Mouse (Mus musculus) thymus, postnatal 14 days (tissue): ENCODE data around the gene Gm48551.

Source experiments
- DNase-seq: peaks from one replicate; pipeline ENCODE4 v3.0.0; 2021

The Gm48551 gene

GRCm38 (mm10) chr10:81432169-81432867, 48.1 kb downstream of the Gm48551 start:
- DNase-seq: no peak

GRCm38 (mm10) chr10:81432868-81433262, 48.6 kb downstream of the Gm48551 start:
- peak; percentile 94 for DNase-seq

DNA sequence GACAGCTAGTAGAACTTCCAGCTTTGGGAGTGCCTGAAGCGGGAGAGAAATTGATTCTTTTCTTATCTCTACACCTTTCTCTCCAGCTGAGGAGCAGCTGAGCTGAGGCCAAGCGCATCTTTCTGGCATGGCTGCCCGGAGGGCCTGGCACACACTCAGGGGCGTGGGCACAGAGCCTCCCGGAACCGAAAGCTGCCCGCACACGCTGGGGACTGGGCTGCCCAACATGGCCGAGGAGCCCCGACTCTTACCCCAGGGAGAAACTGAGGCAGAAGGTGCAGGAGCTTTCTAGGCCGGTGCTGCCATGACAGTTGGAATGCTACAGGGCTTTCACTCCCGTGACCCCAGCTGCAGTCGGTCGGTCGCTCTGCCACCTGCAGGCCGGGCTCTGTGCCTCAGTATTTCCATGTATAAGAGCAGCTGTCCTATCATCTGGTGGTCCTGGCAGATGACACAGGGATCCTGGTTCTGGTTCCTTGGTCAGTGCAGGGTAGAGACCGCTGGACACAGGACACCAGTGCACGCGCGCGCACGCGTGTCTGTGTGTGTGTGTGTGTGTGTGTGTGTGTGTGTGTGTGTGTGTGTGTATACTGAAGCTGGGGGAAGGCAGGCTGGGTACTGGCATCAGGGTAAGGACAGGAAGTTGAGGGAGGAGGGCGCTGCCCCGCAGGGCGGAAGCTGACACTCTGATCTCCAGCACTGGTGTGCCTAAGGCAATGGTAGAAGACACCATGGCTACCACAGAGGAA, 49.4 kb downstream of the Gm48551 start:
- peak; percentile 69 for DNase-seq

DNA sequence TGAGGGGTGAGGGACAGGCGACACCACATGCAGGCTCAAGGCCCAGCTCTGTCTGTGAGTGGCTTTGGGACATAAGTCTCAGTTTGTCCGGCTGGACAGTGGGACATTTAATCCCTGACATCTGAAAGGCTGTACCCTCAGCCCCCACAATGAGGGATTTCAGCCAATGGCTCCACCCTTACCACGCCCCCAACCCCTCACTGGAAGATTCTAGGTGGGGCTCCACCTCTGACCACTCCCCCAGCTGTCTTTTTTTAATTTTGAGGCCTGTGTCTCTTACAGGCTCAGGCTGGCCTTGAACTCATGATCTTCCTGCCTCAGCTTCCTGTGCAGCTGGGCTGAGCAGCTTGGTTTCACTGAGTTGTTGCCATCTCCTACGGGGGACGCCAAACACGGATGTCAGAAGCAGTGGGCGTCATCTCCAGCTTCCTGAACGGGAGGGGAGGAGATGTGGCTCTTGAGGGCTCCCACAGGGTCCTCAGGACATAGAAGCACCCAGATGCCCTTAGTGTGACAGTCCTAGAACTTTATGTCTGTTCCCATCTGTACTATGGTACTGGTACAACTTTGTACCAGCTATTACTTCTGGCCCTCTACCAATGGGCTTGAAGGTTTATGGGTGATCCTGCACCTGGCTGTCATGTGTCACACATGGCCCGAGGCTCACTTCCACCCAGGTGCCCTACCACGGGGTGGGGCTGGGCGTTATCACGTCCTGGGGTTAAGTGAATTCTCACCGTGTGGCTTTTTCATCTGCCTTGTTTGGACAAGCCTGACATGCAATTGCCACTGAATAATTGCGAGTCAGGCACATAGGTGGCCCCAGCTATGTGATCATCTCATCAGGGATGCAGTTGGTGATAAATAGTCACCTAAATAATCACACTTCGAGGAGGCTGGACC, 50.3 kb downstream of the Gm48551 start:
- DNase-seq: peak; percentile 36

- DNase-seq: no peak
Observed at GRCm38 (mm10) chr10:81435436-81435835, 51.2 kb downstream of the Gm48551 start.

- no peak for DNase-seq
Observed at GRCm38 (mm10) chr10:81441019-81441418, 56.8 kb downstream of the Gm48551 start.
